Mouse (Mus musculus) cerebellum, postnatal 36 days (tissue): Measurements from ENCODE around the gene Cachd1.

Source experiments
- DNase-seq, 2 experiments: peaks; one replicate each; pipeline ENCODE4 v3.0.0; 2021 to 2022; ENCODE audit warnings: mixed read lengths in 2 of 2

Cachd1 gene

GRCm38 (mm10) chr4:100776043-100776870, at the start of gene Cachd1:
Cachd1 (plus strand) TSS chr4:100776675.
- peak in 1 of 2 experiments; percentile 13 for DNase-seq

- no peak for DNase-seq
Measured at GRCm38 (mm10) chr4:100728896-100729479, 47.5 kb upstream of the Cachd1 start.

DNA sequence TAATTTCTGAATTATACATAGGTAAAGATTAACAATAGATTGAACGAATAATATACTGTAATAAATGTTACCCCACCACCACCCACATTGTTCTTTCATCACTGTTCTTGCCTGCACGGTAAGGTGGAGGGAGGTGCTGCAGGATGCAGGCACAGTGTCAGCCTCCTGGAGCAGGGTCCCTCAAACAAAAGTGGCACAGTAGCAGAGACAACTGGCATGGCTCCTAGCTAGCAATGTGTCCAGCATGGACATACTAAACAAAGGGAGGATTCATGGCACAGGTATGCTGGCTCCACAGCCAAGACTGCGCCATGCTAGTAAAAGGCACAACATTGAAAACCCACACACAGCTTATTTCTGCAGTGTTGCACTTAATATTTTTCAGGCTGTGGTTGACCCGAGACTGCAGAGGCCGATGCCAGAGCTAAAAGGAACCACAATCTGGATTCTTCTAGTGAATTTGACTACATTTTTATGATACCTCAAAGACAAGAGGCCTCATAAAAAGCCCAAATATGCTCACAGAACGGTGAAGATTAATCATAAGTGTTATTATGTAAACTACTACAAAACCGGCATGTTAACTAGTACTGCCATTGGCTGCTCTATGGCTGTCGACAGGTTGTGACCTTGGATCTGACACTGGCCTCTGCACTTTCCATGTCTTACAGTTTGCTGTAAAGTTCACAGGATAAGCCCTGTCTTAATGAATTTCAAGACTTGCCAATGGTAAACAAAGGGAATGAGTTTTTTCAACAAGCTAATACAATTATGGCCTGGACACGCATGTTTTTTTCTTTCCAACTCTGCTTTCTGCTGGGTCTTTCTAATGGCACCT, 41.2 kb upstream of the Cachd1 start:
- DNase-seq, result no peak

GRCm38 (mm10) chr4:100735936-100736349, 40.5 kb upstream of the Cachd1 start:
- DNase-seq, result no peak

- DNase-seq, result no peak
Measured at GRCm38 (mm10) chr4:100743615-100744014, 32.9 kb upstream of the Cachd1 start.

DNA sequence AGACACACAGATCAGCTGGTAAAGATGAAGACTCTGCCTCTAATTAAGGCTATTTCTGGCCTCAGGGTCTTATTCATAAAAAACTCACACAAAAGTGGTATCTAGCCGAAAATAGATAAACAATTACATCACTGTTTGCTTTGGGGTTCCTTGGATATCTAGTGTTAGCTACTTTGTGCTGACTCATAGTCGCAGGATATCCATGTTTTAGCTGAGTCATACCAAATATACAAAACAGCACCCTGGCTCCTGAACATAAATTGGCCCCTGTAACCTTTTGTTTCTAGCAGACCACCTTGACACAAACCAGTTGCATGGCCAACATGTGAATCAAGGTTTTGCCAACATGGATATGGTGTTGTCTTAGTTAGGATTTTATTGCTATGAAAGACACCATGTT, 24.2 kb upstream of the Cachd1 start:
- DNase-seq, result no peak

DNA sequence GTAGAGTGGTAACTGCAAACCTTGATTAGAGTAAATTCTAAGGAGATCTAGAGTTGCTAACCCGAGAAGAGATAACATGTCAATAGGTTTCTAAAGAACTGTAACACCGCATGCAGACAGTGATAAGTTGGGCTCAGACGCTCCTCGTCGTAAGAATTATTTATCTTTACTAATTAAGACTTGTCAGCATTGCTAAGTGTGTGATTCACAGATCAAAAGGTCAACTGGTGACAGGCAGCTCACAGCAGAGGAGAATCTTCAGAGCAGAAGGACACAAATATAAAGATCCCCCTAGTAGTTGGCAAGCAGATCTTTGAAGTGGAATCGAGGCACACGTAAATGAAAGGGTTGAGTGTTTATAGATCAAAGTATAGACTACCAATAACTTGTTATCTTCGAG, 20.8 kb upstream of the Cachd1 start:
- no peak for DNase-seq

DNA sequence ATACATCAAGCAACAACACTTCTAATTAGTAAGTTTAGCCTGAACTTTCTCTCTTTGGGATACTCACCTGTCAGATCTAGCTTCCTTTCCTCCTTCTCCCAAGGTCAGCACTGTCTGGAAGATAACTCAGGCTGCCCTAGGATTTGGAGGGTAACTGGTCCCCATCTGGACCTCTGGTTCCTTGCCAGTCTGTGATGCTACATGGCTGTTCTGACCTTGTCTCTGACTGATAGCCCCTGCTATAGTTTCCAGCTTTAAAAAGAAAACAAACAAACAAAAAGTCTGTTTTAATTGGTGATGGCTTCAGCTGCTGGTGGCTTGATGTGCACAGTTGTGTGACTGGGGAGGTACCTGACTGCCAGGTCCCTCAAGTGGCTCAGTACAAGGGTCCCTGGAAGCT, 20.0 kb upstream of the Cachd1 start:
- DNase-seq, result no peak

DNA sequence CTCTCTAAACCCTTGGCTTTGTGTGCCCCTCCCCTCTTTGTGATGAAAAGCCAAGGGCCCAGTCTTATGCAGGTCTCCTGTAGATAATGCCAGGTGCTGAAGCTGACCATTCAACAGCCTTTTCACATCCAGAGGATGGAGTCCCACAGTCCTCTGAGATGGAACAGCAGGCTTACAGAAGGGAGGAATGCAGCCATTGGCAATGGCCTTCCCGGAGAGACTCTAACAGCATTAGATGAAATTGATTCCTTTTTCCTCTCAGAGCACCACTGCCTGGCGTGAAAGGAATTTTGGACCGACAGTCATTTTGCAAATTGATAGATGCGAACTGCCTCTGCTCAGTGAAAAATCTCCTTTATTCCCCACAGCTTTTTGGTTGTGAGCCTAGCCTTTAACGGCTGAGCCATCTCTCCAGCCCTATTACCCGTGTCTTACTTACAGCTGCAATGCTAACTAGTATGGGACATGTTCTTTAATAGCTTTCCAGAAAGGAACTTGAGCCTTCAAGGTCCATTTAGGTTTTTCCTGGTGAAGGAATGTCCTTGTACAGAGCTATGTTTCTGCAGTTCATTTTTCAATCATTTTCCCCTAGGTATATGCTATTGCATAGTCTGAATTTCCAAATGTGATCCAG, 18.1 kb upstream of the Cachd1 start:
- DNase-seq, result no peak

GRCm38 (mm10) chr4:100759603-100760002, 16.9 kb upstream of the Cachd1 start:
- no peak for DNase-seq

- DNase-seq, result no peak
Measured at GRCm38 (mm10) chr4:100760416-100760815, 16.1 kb upstream of the Cachd1 start.

GRCm38 (mm10) chr4:100768606-100769005, 7.9 kb upstream of the Cachd1 start:
- no peak for DNase-seq

DNA sequence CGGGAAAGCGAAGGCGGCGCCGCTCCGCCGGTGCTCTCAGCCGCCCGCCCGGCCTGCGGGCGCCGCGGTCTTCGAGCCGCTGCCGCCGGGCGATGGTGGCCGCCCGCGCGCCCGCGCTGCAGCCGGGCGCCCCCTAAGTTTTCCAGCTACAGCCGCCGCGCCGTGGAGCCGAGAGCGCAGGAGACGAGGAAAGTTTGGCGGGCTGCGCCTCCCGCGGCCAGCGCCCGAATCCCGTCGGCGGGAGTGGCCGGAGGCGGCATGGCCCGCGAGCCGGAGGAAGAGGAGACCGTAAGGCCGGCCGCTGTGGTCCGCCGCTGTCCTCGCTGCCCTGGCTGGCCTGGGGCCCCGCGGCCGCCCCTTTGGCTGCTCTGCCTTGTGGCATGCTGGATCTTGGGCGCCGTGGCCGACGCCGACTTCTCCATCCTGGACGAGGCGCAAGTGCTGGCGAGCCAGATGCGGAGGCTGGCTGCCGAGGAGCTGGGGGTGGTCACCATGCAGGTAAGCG, 448 bp downstream of the Cachd1 start:
- DNase-seq, result peak; percentile 13 to 17

DNA sequence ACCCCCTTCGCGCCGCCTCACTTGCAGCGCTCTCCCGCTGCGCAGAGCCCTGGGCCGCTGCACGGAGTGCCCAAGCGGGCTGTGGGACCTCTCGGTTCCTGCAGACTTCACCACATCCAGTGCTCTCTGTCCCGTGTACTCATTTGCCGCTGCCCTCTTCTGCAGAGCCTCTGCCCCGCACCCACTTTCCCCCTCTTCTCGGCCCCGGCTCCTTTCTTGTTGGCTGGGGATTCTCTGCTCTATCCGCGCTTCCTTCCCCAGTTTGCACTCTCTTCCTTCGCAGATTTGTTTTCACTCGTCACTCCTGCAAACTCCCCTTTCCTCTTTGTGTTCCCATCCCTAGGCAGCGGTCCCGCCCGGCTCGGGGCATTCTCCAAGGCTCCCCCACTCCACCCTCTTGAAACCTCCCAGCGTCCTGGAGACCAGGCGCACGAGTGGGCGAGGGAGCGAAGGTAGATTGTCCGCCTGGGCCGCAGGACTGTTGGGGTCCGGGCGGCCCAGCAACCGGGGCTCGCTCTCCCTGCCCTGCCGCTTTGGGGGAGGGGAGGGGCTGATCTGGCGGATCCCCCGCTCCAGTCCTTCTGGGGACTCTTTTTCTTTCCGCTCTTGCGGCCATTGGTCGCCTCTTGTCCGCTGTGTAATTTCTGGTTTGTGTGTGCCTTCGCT, 1.0 kb downstream of the Cachd1 start:
- DNase-seq, result peak in 1 of 2 experiments; percentile 15

GRCm38 (mm10) chr4:100778082-100778481, 1.6 kb downstream of the Cachd1 start:
- no peak for DNase-seq

GRCm38 (mm10) chr4:100779023-100779422, 2.5 kb downstream of the Cachd1 start:
- DNase-seq, result no peak

DNA sequence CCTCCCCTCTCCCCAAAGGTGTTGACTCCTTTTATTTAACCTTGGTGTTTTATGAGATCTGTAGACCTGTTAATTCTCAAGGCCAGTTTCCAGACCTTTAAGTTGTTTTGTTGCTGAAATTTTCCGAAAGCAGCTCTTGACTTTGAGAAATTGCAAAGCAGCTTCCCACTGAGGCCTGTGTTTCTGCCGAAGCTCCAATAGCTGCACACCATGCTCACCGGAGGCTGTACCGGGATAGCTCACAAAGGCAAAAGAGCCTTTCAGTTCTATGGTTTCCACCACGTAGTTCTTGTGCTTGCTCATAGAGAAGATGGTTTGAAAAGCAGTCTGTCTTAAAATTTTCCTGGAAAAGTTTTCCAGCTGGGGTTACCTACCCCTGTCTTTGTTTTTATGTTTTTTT, 3.2 kb downstream of the Cachd1 start:
- DNase-seq, result no peak

- DNase-seq, result no peak
Measured at GRCm38 (mm10) chr4:100780911-100781310, 4.4 kb downstream of the Cachd1 start.

DNA sequence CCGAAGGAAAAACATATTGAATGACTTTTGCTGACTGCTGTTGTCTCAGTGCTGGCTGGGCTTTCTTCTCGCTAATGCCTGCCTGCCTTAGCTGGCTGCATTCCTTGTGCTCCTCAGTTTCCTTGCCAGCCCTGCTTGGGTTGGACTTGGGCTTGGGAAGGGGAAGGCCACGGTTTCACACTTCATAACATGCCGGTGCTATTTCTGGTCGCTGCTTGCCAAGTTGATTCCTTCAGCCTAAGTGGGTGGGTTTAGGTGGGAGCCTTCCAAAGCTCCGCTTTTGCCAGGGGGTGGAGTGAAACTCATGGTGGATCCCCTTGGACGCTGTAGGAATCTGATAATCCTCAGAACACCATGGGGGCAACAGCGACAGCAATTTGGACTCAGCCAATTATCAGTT, 5.9 kb downstream of the Cachd1 start:
- no peak for DNase-seq

DNA sequence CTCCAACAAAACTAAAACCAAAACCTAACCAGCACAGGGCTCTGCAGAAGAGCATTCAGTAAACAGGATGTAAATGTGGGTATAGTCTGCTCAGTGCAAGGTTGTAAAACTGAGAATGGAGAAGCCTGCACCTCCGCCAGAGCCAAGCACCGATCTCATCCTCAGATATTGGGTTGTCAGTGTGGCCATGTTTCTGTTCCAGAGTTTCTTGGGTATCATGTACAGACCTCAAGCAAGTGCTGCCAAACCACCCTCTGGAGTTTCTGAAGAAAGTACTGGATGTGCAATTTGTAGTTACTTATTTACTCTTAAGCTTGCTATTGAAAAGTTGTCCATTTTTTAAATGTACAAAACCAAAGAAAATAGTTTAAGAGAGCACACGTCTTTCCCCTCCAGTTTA, 6.4 kb downstream of the Cachd1 start:
- DNase-seq, result no peak

DNA sequence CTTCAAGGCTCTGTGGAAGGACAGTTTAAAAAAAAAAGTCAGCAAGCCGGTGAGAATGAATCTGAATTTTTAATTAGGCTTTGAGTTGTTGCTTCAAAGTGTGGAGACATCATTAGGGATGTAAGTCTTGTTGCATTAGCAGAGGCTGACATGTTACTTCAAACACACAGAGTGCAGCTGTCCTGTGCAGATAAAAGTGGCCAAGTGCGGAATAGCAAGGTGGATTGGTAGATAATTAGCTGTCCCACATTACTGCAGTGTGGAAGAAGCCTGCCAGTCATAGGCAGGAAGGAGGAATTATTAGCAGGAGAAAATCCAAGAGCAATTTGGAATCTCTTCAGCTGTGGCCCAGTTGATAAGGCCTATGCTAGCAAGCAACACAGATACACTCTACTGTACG, 10.7 kb downstream of the Cachd1 start:
- DNase-seq, result no peak

- DNase-seq, result no peak
Measured at GRCm38 (mm10) chr4:100790176-100790575, 13.7 kb downstream of the Cachd1 start.
